Mouse (Mus musculus) left cerebral cortex, adult 8-10 months (tissue): Measurements from ENCODE around the gene Rsbn1l. TPM values are rescaled to one million over a fixed set of nuclear protein-coding genes. Genes with fewer than 3 reads are reported as not detected.

Experiments used
- DNase-seq, 2 experiments: peaks; one replicate each; pipeline ENCODE4 v3.0.0; 2022; ENCODE audit warnings: low spot score in 2 of 2
- total RNA-seq, 4 experiments: library from RNA; stranded (reverse); gene quantifications; 2 replicates each; pipeline ENCODE4 v1.2.4; 2022

Rsbn1l gene
- total RNA-seq, 4 experiments from 2014 or later, result 17.9 to 19.3 (median 19.0) TPM

GRCm38 (mm10) chr5:20905437-20905836 lies 50.8 kb downstream of the Rsbn1l start:
- no peak for DNase-seq

DNA sequence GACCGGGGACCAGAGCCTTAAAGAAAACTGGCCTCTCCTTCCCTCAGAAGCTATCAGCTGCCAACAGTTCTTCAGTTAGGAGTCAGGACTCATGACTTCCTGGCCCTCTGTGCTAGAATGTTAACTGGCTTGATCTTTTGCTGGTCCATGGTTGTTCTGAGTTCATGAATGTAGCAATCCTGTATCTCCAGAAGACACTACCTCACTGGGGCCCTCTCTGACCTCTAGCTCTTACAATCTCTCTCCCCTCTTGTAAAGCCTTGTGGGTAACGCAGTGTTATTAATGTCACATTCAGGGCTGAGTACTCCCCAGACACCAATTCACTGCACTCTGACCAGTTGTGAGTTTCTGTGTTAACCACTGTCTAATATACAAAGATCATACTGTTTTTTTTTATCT lies 51.6 kb downstream of the Rsbn1l start:
- DNase-seq, result no peak

GRCm38 (mm10) chr5:20897446-20898167 lies 58.6 kb downstream of the Rsbn1l start:
- no peak for DNase-seq

DNA sequence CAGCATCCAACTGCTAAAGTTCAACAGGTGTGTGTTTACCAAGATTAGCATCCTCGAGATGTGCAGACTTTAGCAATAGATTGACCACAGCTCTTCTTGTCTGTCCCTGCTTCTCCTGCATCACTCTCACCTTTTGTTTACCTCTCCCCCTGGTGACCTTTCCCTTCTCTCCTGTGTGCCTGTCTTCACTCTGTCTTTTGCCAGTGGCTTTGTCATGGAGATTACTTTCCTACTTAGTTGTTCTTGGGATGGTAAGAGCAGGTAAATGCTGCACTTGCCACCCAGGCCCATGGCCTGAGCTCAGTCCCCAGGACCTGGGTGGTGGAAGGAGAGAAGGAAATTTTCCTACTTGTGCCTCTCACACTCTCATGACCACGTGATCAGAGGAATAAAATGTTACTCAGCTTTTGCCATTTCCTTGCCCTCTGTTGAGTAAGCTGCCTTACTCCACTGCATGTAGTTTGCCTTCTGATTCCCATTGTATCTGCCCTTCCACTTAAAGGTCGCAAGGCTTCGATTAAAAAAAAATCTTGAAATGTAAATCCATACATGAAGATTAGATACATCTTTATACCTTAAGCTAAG lies 72.1 kb downstream of the Rsbn1l start:
- no peak for DNase-seq

GRCm38 (mm10) chr5:20881915-20882800 lies 74.0 kb downstream of the Rsbn1l start, which contains the start of the genes Phtf2 and Tmem60:
Gene Phtf2 (minus strand): TSS chr5:20882124.
Gene Tmem60 (plus strand): TSS chr5:20882191.
- DNase-seq, result peak; percentile 88 to 99

GRCm38 (mm10) chr5:20880797-20881775 lies 75.1 kb downstream of the Rsbn1l start:
- peak; percentile 30 to 42 for DNase-seq

DNA sequence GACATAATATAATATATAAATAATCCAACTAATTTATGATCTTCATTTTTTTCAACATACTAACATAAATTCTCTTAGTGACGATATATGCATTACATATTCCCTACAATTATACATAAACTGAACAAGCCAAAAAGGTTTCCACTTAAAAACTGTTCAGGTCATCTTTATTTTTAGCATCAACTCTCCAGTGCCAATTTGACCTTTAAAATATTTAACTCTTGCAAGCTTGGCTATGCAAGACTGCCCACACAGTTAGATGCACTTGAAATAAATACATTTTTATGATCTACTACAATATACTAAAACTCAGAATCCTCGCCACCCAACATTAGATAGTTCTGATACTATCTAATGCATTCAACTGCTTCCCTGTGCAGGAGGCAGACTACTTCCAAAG lies 75.8 kb downstream of the Rsbn1l start:
- no peak for DNase-seq

GRCm38 (mm10) chr5:20876934-20877426 lies 79.2 kb downstream of the Rsbn1l start:
- DNase-seq, result no peak

DNA sequence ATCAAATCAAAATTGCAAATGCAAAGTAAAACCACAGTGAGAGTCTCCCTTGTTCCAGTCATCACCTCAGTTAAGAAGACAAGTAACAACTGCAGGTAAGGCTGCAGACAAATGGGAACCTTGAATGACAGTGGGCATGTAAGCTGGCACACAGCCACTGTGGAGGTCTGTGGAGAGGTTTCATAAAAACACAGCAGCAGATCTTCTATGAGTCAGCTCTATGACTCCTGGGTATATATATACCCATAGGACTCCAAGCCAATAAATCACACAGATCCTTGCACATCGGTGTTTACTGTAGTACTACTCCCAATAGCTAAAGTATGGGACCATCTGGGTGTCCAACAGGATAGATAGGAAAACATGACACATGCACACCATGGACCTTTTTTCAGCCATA lies 83.1 kb downstream of the Rsbn1l start:
- no peak for DNase-seq

DNA sequence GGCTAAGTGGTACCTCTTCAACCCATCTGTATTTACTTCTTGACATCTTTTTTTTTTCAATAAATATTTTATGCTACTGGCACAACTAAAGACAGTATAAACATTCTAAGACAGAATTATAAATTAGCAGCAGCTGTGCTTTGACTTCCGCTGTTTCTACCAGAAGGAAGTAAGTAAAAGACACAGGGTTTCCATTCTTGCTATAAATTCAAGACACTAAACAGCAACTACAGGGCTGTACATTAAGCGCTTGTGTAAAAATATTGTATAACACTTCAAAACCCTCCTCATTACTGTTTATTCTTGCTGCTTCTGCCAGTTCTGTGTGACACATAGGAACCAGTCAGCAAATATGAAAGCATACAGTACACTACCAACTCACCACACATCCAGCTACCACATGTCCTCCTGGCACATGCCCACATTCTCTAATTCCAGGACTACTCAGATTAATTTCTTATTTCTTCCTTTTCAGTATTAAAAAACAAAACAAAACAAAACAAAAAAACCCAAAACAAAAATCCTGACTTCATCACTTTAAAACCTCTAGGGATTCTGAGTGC lies 90.9 kb downstream of the Rsbn1l start:
- no peak for DNase-seq

DNA sequence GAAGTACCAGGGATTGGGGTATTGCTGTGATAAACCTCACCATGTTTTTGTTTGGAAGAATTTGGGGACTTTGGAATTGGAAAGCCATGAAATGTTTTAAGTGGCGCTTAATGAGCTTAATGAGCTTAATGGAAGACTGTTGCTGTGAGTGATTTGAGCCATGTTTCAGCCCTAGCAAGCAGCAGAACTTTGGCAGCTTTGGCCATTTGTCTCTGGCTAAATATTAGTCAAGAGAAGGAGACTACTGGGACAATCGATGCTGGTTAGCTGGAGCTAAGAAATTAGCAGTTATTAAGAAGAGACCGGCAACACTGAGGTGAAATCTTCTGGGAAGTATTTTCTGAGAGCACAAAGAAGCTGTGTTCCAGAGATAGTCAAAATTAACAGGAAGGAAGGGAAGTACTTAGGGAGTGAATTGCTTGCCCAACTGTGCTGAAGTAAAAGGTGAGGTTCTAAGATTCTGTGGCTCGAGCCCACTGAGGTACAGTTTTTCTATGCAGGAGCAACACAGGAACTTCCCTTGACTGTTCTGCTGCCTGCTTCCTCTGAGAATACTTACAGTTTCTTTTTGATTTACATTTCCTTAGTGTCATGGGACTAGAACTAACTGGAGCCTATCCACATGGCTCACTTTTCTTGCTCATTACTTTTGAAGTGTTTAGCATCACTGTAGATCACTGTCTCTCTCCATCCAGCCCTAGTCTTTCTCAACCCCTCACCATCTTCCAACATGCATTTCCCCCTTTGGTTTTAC lies 91.8 kb downstream of the Rsbn1l start:
- no peak for DNase-seq

DNA sequence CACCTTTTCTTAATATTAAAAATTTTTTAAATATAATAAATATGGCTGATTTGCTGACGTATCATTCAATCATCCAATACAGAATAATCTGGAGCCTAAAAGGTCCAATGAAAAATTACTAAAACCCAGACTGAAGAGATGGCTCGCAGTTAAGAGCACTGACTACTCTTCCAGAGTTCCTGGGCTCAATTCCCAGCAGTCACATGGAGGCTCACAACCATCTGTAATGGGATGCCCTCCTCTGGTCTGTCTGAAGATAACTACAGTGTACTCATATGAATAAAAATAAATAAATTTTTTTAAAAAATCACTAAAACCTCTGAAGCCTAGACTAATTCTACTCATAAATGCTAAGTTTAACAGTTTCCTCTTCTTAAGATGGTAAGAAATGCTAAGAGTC lies 94.3 kb downstream of the Rsbn1l start:
- DNase-seq, result no peak

DNA sequence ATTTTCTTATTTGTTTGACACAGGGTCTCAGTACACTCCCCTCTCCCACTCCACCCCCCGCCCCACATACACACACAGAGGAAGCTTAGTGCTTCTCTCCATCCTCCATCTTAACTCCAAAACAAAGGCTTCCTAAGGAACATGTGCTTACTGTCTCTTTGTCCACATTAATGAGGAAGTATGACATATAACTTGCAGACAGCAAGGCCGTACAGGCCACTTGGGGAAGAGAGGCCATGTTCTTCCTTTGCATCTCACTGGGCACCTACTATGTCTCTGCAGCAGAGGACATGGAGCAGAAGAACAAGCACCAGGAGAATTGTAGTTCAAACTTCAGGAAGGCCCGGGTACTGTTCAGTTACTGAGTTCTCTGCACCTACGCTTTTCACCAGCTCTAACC lies 95.6 kb downstream of the Rsbn1l start:
- no peak for DNase-seq

DNA sequence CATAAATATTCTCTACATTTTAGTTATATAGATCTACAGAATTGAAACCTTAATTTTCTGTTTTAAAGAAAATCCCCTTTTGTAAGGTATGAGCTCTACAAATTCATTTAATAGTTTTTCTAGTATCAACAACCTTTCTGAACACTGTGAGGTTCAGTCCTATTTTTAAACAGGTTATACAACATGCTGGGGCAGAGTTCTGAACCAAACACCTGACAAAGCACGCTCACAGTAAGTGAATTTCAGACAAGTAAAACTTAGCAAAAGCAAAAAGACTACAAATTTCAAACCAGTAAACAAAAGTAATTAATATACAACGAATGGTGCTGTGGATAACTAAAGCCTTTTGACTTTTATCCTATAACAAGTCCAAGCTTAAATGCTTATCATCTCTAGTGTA lies 97.8 kb downstream of the Rsbn1l start:
- no peak for DNase-seq

- DNase-seq, result no peak
Observed at GRCm38 (mm10) chr5:20855066-20855465, 101.1 kb downstream of the Rsbn1l start.

DNA sequence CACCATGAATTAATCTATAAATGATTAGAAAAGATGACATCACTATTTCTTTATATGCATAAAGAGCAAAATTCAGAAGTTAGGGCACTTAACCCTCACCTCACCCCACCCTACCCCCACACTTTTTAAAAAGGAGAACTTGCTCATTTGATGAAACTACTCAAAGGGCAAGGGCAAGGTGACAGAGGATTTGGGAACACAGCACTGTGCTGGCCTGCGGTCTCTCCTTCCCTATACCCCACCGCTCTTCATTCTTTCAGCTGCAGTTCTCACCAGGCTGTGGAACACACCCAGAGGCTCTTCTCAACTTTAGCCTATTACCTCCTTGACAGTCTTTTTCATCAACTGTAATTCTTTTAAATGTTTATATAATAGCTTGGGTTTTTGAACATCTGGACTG lies 109.2 kb downstream of the Rsbn1l start:
- no peak for DNase-seq

GRCm38 (mm10) chr5:20843816-20844215 lies 112.4 kb downstream of the Rsbn1l start:
- DNase-seq, result no peak

DNA sequence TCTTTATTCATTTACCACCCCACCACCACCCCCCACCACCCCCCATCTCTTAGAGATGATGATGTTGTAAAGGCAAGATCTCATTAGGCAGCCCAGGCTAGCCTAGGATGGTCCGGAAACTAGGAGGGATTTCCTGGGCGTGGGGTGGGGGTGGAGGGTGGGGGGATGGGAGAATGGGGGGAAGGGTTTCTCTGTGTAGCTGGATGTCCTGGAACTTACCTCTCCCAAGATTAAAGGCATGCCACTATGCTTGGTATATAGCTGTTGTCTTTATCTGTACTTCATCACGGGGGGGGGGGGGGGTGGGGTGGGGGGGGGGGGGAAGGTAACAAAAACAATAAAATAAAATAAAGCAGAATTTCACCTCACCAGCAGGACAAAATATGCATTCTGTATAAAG lies 112.8 kb downstream of the Rsbn1l start:
- no peak for DNase-seq
